Mouse (Mus musculus): ENCODE data around the gene Avpr2. TPM values are rescaled to one million over a fixed set of nuclear protein-coding genes. Genes with fewer than 3 reads are reported as not detected.

The Avpr2 gene
- polyA plus RNA-seq, 1 experiment from 2014 or later = 0.32 TPM

DNA sequence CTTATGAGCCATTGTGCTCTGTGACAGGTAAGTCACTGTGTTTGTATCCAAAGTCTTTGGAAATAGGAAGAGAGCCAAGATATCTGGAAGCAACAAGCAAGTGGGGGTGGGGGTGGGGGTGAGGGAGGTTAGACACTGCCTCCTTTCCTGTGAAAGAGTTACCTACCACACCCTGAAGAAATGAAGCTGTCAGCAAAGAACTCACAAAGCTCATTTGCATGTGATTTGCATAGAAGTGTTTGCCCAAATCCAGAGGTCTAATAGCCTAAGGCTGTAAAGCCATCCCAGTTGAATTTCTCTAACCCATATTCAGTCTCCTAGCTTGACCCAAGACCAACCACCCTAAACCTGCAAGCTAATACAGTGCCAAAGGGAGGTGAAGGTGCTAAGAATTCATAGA lies 18.5 kb downstream of the Avpr2 start:
- ATAC-seq (ENCODE audit: insufficient read depth, low FRiP score) = no peak
- H3K4me3 ChIP-seq (replicated peaks; ENCODE audit: low read length) = no peak overlapping the region; the same call in 1 of the 2 replicates
- no peak overlapping the region for H3K4me2 ChIP-seq (ENCODE audit: low read depth, low read length)

GRCm38 (mm10) chrX:73911156-73911555 lies 19.3 kb downstream of the Avpr2 start:
- H3K27ac ChIP-seq (ENCODE audit: low read length) = no peak overlapping the region

More for the DNA sequence above, 18.5 kb downstream of the Avpr2 start:
- Histone ChIP-seq H3K36me3 (ENCODE audit: control insufficient read depth, insufficient read depth, low read length) (no peaks in the 10 kb centered on the region), H3K27me3 (ENCODE audit: control insufficient read depth, insufficient read depth, low read length) (no peaks in the 10 kb centered on the region; the same call in 1 of the 2 replicates), H3K9me3 (replicated peaks; ENCODE audit: control insufficient read depth, low read length) (no peaks in the 10 kb centered on the region), H3K9ac (ENCODE audit: low read length) (no peak overlapping the region), H3K27ac (ENCODE audit: low read length) (no peak overlapping the region), H3K4me1 (ENCODE audit: control insufficient read depth, insufficient read depth, low read length) (no peaks in the 10 kb centered on the region)

DNA sequence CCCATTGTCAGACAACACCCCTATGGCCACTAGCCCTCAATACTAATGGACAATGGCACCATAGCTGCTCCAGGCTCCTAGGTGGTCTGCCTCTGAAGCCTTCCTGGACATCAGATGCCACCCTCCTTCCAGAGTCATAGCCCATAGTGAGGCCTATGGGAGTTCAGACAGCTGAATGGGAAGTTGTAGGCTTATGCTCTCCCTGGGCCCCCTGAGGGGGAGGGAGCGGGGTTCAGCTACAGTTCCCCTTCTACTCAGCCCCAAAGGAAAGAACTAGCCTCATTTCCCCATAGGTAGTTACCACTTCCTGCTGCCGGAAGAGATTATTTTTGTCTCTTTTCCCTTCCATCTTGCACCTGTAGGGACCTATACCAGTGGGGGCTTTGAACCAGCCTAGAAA lies 19.7 kb downstream of the Avpr2 start:
- Histone ChIP-seq H3K36me3 (ENCODE audit: control insufficient read depth, insufficient read depth, low read length) (no peaks in the 10 kb centered on the region), H3K27ac (ENCODE audit: low read length) (no peak overlapping the region), H3K27me3 (ENCODE audit: control insufficient read depth, insufficient read depth, low read length) (no peaks in the 10 kb centered on the region; the same call in 1 of the 2 replicates), H3K4me1 (ENCODE audit: control insufficient read depth, insufficient read depth, low read length) (no peaks in the 10 kb centered on the region), H3K4me2 (ENCODE audit: low read depth, low read length) (0 out of 2 replicates have a peak overlapping the region, but pooled peaks have one; percentile 45), H3K9me3 (replicated peaks; ENCODE audit: control insufficient read depth, low read length) (no peaks in the 10 kb centered on the region), H3K4me3 (replicated peaks; ENCODE audit: low read length) (no peak overlapping the region), H3K9ac (ENCODE audit: low read length) (no peak overlapping the region)
- ATAC-seq (ENCODE audit: insufficient read depth, low FRiP score) = no peak
- 79% methylated on average over 2 of the region's 2 CpGs for WGBS

More at GRCm38 (mm10) chrX:73911156-73911555, 19.3 kb downstream of the Avpr2 start:
- H3K9me3 ChIP-seq (replicated peaks; ENCODE audit: control insufficient read depth, low read length) = no peaks in the 10 kb centered on the region
- no peaks in the 10 kb centered on the region for H3K4me1 ChIP-seq (ENCODE audit: control insufficient read depth, insufficient read depth, low read length)
- H3K9ac ChIP-seq (ENCODE audit: low read length) = no peak overlapping the region; the same call in 1 of the 2 replicates
- no peak for ATAC-seq (ENCODE audit: insufficient read depth, low FRiP score)
- no peaks in the 10 kb centered on the region; the same call in 1 of the 2 replicates for H3K27me3 ChIP-seq (ENCODE audit: control insufficient read depth, insufficient read depth, low read length)
- WGBS = 8% methylated on average over 26 of the region's 26 CpGs
- H3K4me3 ChIP-seq (replicated peaks; ENCODE audit: low read length) = peak overlapping the region; percentile 26
- no peaks in the 10 kb centered on the region for H3K36me3 ChIP-seq (ENCODE audit: control insufficient read depth, insufficient read depth, low read length)
- peak overlapping the region; percentile 45 for H3K4me2 ChIP-seq (ENCODE audit: low read depth, low read length)

- Histone ChIP-seq H3K36me3 (ENCODE audit: control insufficient read depth, insufficient read depth, low read length) (no peaks in the 10 kb centered on the region), H3K9ac (ENCODE audit: low read length) (peak overlapping the region; percentile 56), H3K4me1 (ENCODE audit: control insufficient read depth, insufficient read depth, low read length) (no peaks in the 10 kb centered on the region), H3K27me3 (ENCODE audit: control insufficient read depth, insufficient read depth, low read length) (no peaks in the 10 kb centered on the region), H3K27ac (ENCODE audit: low read length) (peak overlapping the region; percentile 81), H3K9me3 (replicated peaks; ENCODE audit: control insufficient read depth, low read length) (no peaks in the 10 kb centered on the region), H3K4me2 (ENCODE audit: low read depth, low read length) (peak overlapping the region; percentile 47), H3K4me3 (replicated peaks; ENCODE audit: low read length) (peak overlapping the region; percentile 23)
- peak; percentile 98 for ATAC-seq (ENCODE audit: insufficient read depth, low FRiP score)
- 18% methylated on average over 31 of the region's 31 CpGs for WGBS
Measured at GRCm38 (mm10) chrX:73914827-73915703, 23.2 kb downstream of the Avpr2 start.

GRCm38 (mm10) chrX:73916945-73917344 lies 25.0 kb downstream of the Avpr2 start:
- Histone ChIP-seq H3K9me3 (replicated peaks; ENCODE audit: control insufficient read depth, low read length) (no peaks in the 10 kb centered on the region), H3K4me1 (ENCODE audit: control insufficient read depth, insufficient read depth, low read length) (no peaks in the 10 kb centered on the region), H3K4me2 (ENCODE audit: low read depth, low read length) (no peak overlapping the region), H3K9ac (ENCODE audit: low read length) (no peak overlapping the region), H3K36me3 (ENCODE audit: control insufficient read depth, insufficient read depth, low read length) (no peaks in the 10 kb centered on the region), H3K27ac (ENCODE audit: low read length) (no peak overlapping the region), H3K4me3 (replicated peaks; ENCODE audit: low read length) (no peak overlapping the region), H3K27me3 (ENCODE audit: control insufficient read depth, insufficient read depth, low read length) (no peaks in the 10 kb centered on the region)
- WGBS = 75% methylated on average over 8 of the region's 8 CpGs
- ATAC-seq (ENCODE audit: insufficient read depth, low FRiP score) = no peak

DNA sequence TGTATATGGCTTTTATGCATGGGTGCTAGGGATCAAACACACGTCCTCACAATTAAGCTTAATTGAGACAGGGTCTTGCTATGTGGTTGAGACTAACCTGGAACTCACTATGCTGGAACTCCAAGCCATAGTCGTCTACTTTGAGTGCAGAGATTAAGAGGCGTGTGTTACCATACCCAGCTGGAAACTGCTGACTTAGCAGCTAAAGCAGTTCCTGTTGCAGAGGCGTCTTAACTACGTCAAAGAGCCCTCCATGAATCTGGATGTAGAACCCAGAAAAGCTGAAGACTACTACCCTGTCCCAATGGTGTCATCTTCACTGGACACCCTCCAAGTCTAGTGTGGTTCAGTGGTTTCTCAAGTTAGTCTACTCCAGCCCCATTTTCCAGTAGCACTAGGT lies 26.7 kb downstream of the Avpr2 start:
- no peaks in the 10 kb centered on the region for H3K4me1 ChIP-seq (ENCODE audit: control insufficient read depth, insufficient read depth, low read length)
- H3K9me3 ChIP-seq (replicated peaks; ENCODE audit: control insufficient read depth, low read length) = no peaks in the 10 kb centered on the region
- H3K27me3 ChIP-seq (ENCODE audit: control insufficient read depth, insufficient read depth, low read length) = no peaks in the 10 kb centered on the region
- no peak for ATAC-seq (ENCODE audit: insufficient read depth, low FRiP score)
- 86% methylated on average over 5 of the region's 5 CpGs for WGBS
- H3K4me2 ChIP-seq (ENCODE audit: low read depth, low read length) = no peak overlapping the region
- no peak overlapping the region for H3K27ac ChIP-seq (ENCODE audit: low read length)
- no peaks in the 10 kb centered on the region for H3K36me3 ChIP-seq (ENCODE audit: control insufficient read depth, insufficient read depth, low read length)
- H3K9ac ChIP-seq (ENCODE audit: low read length) = no peak overlapping the region
- no peak overlapping the region for H3K4me3 ChIP-seq (replicated peaks; ENCODE audit: low read length)

DNA sequence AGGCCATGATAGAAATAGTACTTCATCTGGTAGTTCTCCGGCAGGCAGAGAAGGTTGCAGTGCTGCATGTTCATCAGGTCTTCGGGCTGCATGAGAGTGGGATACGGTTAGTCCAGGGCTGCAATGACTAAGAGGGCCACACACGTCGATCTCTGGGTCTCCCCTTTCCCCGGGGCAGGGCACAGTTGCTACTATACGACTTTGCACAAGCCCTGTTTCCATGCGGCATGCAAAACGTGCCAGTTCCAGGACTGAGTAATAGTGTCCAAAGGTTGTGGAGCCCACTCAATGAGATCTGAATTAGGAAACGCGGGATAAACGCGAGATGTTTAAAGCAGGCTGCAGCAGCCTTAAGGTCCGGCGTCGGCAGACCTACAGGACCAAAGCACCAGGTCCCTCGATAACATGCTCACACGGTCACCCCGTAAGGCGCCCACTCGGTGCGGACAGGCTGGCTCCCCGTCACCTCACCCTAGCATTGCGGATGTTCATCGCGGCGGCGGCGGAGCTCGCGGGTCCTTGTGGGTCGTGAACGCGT lies 29.5 kb downstream of the Avpr2 start:
- Histone ChIP-seq H3K36me3 (ENCODE audit: control insufficient read depth, insufficient read depth, low read length) (no peaks in the 10 kb centered on the region), H3K27ac (ENCODE audit: low read length) (peak overlapping the region; percentile 78), H3K9me3 (replicated peaks; ENCODE audit: control insufficient read depth, low read length) (no peaks in the 10 kb centered on the region), H3K4me2 (ENCODE audit: low read depth, low read length) (peak overlapping the region; percentile 59), H3K27me3 (ENCODE audit: control insufficient read depth, insufficient read depth, low read length) (no peaks in the 10 kb centered on the region), H3K4me1 (ENCODE audit: control insufficient read depth, insufficient read depth, low read length) (no peaks in the 10 kb centered on the region), H3K9ac (ENCODE audit: low read length) (peak overlapping the region; percentile 76), H3K4me3 (replicated peaks; ENCODE audit: low read length) (peak overlapping the region; percentile 60)
- 17% methylated on average over 34 of the region's 34 CpGs for WGBS
- ATAC-seq (ENCODE audit: insufficient read depth, low FRiP score) = peak; percentile 52

GRCm38 (mm10) chrX:73921823-73922549 lies 30.1 kb downstream of the Avpr2 start, which contains the start of the genes Arhgap4 and Naa10:
TSS of gene Arhgap4 (minus strand) at chrX:73921870.
TSS of gene Naa10 (minus strand) at chrX:73921944.
- 17% methylated on average over 42 of the region's 43 CpGs for WGBS
- Histone ChIP-seq H3K36me3 (ENCODE audit: control insufficient read depth, insufficient read depth, low read length) (no peaks in the 10 kb centered on the region), H3K9me3 (replicated peaks; ENCODE audit: control insufficient read depth, low read length) (no peaks in the 10 kb centered on the region), H3K9ac (ENCODE audit: low read length) (peak within 1 kb of the TSS; percentile 76), H3K4me2 (ENCODE audit: low read depth, low read length) (peak within 1 kb of the TSS; percentile 72), H3K27ac (ENCODE audit: low read length) (peak within 1 kb of the TSS; percentile 78), H3K4me1 (ENCODE audit: control insufficient read depth, insufficient read depth, low read length) (no peaks in the 10 kb centered on the region), H3K4me3 (replicated peaks; ENCODE audit: low read length) (peak within 1 kb of the TSS; percentile 60), H3K27me3 (ENCODE audit: control insufficient read depth, insufficient read depth, low read length) (no peaks in the 10 kb centered on the region)
- peak; percentile 96 for ATAC-seq (ENCODE audit: insufficient read depth, low FRiP score)

DNA sequence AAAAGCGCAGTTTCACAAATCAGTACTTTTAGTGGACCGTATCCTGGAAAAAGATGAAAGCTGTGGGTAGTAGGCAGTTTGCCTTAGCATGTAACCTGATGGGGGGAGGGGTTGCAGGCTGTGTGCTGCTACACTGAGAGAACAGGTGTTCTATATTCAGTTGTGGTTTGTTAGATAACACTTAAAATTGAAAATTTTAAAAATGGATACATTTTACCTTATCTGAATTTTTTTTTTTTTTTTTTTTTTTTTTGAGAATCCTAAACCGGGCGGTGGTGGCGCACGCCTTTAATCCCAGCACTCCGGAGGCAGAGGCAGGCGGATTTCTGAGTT lies 30.6 kb downstream of the Avpr2 start:
- no peaks in the 10 kb centered on the region for H3K9me3 ChIP-seq (replicated peaks; ENCODE audit: control insufficient read depth, low read length)
- H3K9ac ChIP-seq (ENCODE audit: low read length) = peak overlapping the region; percentile 74
- H3K27ac ChIP-seq (ENCODE audit: low read length) = peak overlapping the region; percentile 66; the same call in 1 of the 2 replicates
- no peaks in the 10 kb centered on the region for H3K36me3 ChIP-seq (ENCODE audit: control insufficient read depth, insufficient read depth, low read length)
- peak overlapping the region; percentile 72 for H3K4me2 ChIP-seq (ENCODE audit: low read depth, low read length)
- H3K27me3 ChIP-seq (ENCODE audit: control insufficient read depth, insufficient read depth, low read length) = no peaks in the 10 kb centered on the region
- H3K4me3 ChIP-seq (replicated peaks; ENCODE audit: low read length) = peak overlapping the region; percentile 60
- 51% methylated on average over 4 of the region's 8 CpGs for WGBS
- no peak for ATAC-seq (ENCODE audit: insufficient read depth, low FRiP score)
- no peaks in the 10 kb centered on the region for H3K4me1 ChIP-seq (ENCODE audit: control insufficient read depth, insufficient read depth, low read length)

Data from stomach, embryonic 16.5 days (tissue).